Mouse (Mus musculus): ENCODE results near the gene Tbc1d24. TPM values are rescaled to one million over a fixed set of nuclear protein-coding genes. Genes with fewer than 3 reads are reported as not detected.

Gene Tbc1d24
- total RNA-seq (2021), result 1 to 10 TPM; 4.0 to 7.1 TPM
- long read RNA-seq, experiment 1, full-length matches to known transcripts, result 1 of 5 reads
- long read RNA-seq, experiment 1, partial matches to known transcripts, result 3 of 5 reads
- long read RNA-seq, experiment 1, other reads (novel, unspliced or antisense), result 1 of 5 reads
- long read RNA-seq, experiment 2, partial matches to known transcripts, result 0 of 2 reads
- long read RNA-seq, experiment 2, other reads (novel, unspliced or antisense), result 2 of 2 reads

DNA sequence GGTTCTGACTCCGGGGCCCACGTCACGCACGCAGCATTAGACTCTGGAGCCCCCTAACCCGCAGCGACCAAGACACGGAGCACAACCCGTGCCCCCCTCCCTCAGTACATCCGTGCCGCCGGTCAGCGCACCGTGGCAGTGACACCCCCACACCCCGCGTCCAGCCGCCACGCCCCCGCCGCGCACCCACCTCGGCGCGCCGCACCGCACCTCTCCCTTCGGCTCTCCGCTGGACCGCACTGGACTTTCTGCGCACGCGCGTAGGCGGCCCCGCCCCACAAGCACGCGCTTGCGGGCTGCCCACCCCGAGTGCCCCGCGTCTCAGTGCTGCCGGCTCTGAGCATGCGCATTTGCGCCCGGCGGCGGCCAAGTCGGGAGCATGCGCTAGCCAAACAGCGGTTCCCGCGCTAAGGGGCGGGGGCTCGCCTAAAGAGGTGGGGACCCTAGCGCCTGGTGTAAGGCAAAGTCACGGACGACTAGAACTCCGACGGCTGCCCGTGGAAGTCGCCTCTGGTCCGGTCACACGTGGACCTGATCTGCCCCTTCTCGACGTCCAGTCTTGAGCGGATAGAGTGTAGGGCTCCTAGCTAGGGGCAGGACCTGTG is at the start of gene Tbc1d24:
Tbc1d24 (minus strand) TSS at position 279 of the 605 bp plus-strand sequence.
- DNase-seq, result peak; percentile 97
- peak within 1 kb of the TSS; percentile 87 for H3K27ac ChIP-seq
- intact Hi-C loops (cut with DNase I), result no loop called here

DNA sequence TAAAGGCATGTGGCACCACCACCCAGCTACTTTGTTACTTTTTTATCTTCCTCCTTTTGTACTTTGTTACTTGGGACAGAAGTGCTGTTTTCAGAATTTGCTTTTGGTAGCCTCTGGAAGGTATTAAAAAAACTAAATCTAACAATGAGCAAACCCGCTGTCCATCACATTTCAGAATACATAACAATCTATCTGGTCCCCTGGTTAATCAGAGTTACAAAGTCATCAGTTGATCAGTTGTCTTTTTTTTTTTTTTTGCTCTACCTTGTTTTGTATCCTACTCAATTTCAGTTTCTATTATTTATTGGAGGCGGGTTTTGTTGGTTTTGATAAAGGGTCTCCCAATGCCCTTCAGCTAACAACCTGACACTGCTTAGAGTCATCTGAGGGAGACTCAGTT is 47.0 kb upstream of the Tbc1d24 start:
- DNase-seq, result no peak
- no peak for TF ChIP-seq CTCF (IDR thresholded peaks at IDR 0.05)
- H3K4me3 ChIP-seq, result no peak overlapping the region
- no peak overlapping the region for H3K27ac ChIP-seq
- intact Hi-C loops (cut with DNase I), result loop anchor here (2.0 kb wide), 1 partner anchor 84 kb away; the partner anchor contains the start of gene Atp6v0c

More for the DNA sequence above, at the start of gene Tbc1d24:
- peak within 1 kb of the TSS; percentile 75 for H3K4me3 ChIP-seq
- no peak for TF ChIP-seq CTCF (IDR thresholded peaks at IDR 0.05)

DNA sequence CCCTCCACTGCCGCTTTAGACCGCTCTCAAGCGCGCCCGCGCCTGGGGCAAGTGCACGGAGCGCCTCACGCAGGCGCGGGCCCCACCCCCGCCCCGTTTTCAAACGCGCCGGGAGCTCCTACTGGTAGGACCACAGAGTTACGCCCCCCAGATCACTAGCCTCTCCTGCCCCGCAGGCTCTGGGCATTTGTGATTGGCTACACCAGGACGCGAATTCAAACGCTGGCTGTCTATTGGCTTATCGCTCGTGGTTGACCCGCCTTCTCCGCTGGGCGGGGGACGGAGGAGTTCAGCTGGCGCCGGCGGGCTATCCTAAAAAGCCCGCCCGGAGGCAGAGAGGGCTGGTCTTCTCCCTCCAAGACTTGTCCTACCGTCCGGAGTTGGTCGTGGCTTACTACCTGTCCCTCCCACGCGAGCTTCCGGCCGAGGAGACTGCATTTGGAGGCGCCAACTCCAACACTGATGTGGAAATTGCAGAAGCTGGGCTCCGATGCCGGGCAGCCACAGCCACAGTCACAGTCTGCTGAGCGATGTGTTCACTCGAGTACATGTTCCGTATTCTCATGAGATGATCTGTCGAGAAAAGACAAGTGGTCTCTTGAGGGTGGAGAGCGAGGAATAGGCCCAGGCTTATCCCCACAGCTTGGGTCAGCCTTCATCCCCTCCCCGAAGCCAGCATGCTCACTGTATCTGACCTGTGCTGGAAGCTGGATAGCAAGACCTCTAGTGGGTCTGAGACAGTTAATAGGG is 46.1 kb upstream of the Tbc1d24 start, which contains the start of gene Ccnf:
Ccnf (minus strand) TSS at position 165 of the 750 bp plus-strand sequence.
- DNase-seq, result peak; percentile 97
- intact Hi-C loops (cut with DNase I), result loop anchor here (2.0 kb wide), 1 partner anchor 83 kb away; the partner anchor contains the start of gene Atp6v0c
- Histone ChIP-seq H3K27ac (peak within 1 kb of the TSS; percentile 75), H3K4me3 (peak within 1 kb of the TSS; percentile 78)
- TF ChIP-seq CTCF (IDR thresholded peaks at IDR 0.05), result peak; percentile 48

DNA sequence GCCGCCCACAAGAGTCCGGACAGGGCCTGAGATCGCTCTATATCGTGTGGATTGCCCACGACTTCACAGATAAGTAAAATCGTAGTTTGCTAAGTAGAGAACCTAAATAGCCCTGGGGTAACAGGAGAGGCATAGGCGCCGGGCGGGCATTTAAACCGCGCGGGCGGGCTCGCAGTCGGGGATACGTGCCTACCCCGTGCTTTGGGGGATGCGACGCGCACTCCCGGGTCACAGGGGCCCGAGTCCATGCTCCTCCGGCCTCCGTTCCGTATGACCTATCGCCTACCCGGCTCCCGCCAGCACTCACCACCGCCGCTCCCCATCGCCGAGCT is 45.6 kb upstream of the Tbc1d24 start:
- no peak for DNase-seq
- peak overlapping the region; percentile 75 for H3K27ac ChIP-seq
- no peak for TF ChIP-seq CTCF (IDR thresholded peaks at IDR 0.05)
- intact Hi-C loops (cut with DNase I), result no loop called here
- peak overlapping the region; percentile 78 for H3K4me3 ChIP-seq

DNA sequence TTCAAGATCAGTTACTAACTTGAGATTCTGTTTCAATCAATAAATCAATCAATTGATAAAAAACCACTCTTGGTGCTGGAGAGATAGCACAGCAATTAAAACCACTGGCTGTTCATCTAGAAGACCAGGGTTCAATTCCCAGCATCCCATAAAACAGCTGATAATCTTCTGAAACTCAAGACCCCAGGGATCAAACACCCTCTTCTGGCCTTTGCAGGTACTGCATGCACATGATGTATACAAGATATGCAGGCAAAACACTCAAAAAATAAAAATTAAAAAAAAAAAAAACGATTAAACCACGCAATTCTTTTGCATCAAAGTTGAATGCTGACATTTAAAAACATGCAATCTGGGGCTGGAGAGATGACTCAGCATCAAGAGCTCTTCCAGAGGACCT is 43.3 kb upstream of the Tbc1d24 start:
- peak; percentile 43 for TF ChIP-seq CTCF (IDR thresholded peaks at IDR 0.05)
- DNase-seq, result no peak
- Histone ChIP-seq H3K27ac (no peak overlapping the region), H3K4me3 (no peak overlapping the region)
- intact Hi-C loops (cut with DNase I), result no loop called here

DNA sequence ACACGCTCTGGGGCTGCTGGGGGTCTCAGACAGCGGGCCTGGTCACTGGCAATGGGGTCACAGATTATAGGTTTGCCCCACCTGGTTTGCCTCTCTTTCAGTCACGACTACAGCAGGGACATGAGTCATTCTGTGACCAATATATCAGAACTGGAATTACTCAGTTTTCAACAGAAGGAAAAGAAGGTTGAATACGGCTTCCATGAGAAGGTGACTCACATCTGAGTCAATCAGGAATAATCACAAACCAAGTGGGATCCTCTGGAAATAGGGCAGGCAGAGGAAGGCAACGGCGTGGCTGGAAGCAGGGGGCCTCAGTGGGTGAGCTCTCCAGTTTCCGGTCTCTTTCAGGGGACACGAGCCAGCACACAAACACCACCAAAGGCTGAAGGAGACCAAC is 38.7 kb upstream of the Tbc1d24 start:
- TF ChIP-seq CTCF (IDR thresholded peaks at IDR 0.05), result no peak
- Histone ChIP-seq H3K4me3 (no peak overlapping the region), H3K27ac (no peak overlapping the region)
- no peak for DNase-seq
- intact Hi-C loops (cut with DNase I), result no loop called here

DNA sequence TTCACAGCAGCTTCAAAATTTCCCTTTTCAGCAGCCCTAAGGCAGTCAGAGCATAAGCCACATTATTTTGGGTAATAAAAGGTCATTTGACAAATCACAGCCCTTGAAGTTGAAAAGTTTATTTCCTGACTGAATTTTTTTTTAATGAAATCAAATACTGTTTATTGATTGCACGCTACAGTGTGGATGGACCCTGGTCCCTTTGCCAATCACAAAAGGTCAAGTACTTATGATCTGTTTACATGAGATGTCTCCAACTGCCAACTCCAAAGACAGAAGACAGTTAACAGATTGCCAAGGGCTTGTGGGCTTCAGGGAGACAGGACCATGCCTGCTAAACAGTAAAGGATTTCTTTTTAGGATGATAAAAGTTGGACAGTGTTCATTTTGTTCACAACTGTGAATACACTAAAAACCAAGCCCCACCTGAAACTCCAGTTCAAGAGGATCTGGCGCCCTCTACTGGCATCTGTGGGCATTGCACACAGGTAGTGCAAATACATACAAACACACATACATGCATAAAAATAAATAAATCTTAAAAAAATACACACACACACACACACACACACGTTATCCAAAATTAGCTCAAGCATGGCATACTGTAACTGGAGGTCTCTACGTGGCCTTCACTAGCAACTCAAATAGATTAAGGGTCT is 38.1 kb upstream of the Tbc1d24 start:
- intact Hi-C loops (cut with DNase I), result loop anchor here (2.0 kb wide), 1 partner anchor 71 kb away; no protein-coding TSS in a partner anchor
- Histone ChIP-seq H3K27ac (no peak overlapping the region), H3K4me3 (no peak overlapping the region)
- no peak for DNase-seq
- TF ChIP-seq CTCF (IDR thresholded peaks at IDR 0.05), result peak; percentile 67

DNA sequence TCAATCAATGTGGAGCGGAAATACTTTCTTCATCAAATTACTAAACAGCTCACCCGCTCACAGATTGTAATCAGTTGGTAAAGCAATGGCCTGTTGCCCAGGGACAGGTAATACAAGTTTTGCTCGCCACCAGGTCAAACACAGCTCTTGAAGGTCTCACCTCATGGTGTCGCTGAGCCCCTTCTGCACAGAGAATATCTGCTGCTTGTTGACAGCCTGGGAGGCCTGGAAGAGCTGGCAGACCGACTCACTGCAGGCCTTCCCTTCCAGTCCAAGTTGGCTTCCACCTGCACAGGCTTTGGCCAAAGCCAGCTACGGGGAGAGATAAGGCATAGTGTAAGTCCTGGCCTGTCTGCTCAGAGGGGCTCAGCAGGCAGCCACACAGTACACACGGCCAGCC is 31.6 kb upstream of the Tbc1d24 start:
- Histone ChIP-seq H3K4me3 (no peak overlapping the region), H3K27ac (no peak overlapping the region)
- no peak for TF ChIP-seq CTCF (IDR thresholded peaks at IDR 0.05)
- DNase-seq, result no peak
- intact Hi-C loops (cut with DNase I), result no loop called here

DNA sequence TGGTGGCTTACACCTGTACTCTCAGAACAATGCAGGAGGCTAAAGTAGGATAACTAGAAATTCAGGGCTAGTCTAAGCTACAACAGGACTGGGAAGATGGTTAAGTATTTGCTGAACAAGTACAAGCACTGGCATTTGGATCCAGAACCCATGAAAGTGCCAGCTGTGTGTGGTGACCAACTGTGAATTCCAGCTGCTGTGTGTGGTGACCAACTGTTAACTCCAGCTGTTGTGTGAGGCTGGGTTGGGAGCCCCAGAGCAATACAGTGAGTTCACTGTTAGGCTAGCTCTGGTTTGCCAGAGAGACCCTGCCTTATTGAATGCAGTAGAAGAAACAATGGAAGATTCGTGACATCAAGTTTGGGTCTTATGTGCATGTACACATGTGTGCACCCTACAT is 31.1 kb upstream of the Tbc1d24 start:
- no peak for DNase-seq
- Histone ChIP-seq H3K27ac (no peak overlapping the region), H3K4me3 (no peak overlapping the region)
- intact Hi-C loops (cut with DNase I), result no loop called here
- no peak for TF ChIP-seq CTCF (IDR thresholded peaks at IDR 0.05)

DNA sequence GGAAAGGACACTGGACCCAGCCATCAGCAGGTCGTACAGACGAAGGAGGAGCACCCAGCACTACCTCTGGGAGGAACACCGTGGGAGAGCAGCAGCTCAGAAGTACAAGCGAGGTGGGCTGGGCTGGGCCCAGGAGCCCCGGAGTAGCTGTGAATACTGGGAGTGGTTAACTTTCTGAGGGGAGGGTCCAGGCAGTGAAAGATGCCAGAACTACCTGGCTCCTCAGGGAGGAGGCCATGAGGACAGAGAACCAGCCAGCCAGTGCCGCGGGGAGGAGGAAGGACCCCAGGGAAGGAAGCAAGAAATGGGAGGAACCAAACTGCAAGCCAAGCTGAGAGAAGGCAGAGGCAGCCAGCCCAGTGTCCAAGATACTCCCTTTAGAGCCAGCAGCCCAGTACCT is 22.6 kb upstream of the Tbc1d24 start:
- DNase-seq, result no peak
- intact Hi-C loops (cut with DNase I), result no loop called here
- TF ChIP-seq CTCF (IDR thresholded peaks at IDR 0.05), result no peak
- Histone ChIP-seq H3K27ac (no peak overlapping the region), H3K4me3 (no peak overlapping the region)

DNA sequence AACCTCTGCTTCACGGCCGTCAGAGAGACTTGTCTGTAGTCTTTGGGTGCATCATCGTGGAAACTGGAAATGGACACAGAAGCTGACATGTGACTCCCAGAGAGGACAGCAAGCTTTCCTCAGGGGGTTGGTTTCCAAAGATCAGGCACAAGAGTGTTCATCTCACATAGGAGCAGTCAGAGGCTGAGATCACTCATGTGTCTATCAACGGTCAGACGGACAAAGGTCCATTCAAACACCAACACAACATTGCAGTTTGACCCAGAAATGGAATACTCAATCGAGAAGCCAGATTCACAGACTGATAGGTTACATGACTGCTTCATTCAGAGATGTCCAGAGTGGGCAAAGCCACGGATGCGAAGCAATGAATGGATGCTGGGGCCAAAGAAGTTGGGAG is 21.4 kb upstream of the Tbc1d24 start:
- no peak overlapping the region for H3K4me3 ChIP-seq

DNA sequence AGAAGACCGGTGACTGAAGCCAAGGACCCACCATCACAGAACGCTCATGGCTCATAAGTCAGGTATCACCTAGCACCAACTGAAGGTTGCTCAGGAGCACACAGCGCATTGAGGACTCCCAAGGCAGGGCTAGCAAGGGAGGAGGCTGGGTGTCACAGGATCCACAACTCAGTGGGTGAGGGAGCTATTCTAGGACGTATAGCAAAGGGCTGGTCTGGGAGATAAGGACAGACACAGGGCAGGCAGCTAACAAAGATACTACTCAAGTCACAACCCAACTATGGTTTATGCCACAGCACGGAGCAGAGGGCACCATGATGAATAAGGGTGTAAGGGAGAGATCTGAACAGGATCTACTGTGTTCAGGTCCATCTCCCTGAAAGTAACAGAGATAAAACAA is 20.5 kb upstream of the Tbc1d24 start:
- no peak overlapping the region for H3K4me3 ChIP-seq
- DNase-seq, result no peak
- intact Hi-C loops (cut with DNase I), result no loop called here
- no peak for TF ChIP-seq CTCF (IDR thresholded peaks at IDR 0.05)
- no peak overlapping the region for H3K27ac ChIP-seq

More for the DNA sequence above, 21.4 kb upstream of the Tbc1d24 start:
- no peak overlapping the region for H3K27ac ChIP-seq
- TF ChIP-seq CTCF (IDR thresholded peaks at IDR 0.05), result no peak
- no peak for DNase-seq
- intact Hi-C loops (cut with DNase I), result no loop called here

DNA sequence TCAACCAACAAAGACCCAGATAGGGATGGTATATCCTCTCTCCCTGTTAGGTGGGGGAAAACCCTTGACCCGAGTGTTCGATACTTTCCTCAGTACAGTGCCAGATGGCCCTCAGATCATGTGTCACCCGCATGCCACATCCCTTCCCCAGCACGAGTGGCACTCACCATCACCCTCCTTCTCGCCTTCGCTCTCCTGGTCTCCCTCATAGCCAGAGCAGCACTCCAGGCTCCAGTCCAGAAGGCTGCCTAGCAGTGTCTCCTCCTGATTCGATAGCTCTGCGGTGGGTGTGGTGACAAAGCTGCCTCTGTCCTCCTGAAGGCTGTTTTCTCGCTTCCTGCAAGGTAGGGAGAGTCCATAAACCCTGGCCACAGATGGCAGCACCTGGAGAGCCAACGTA is 19.4 kb upstream of the Tbc1d24 start:
- intact Hi-C loops (cut with DNase I), result loop anchor here (5.0 kb wide), 1 partner anchor 52 kb away; no protein-coding TSS in a partner anchor
- no peak overlapping the region for H3K4me3 ChIP-seq

More for the DNA sequence above, 19.4 kb upstream of the Tbc1d24 start:
- H3K27ac ChIP-seq, result no peak overlapping the region
- no peak for DNase-seq
- no peak for TF ChIP-seq CTCF (IDR thresholded peaks at IDR 0.05)
